Mouse (Mus musculus) urinary bladder, postnatal 25 days (tissue): ENCODE data around the gene Dspp.

ENCODE experiments used
- DNase-seq: peaks from one replicate; pipeline ENCODE4 v3.0.0; 2022; ENCODE audit warnings: low spot score

Gene Dspp

GRCm38 (mm10) chr5:104201153-104201950 lies 30.8 kb downstream of the Dspp start:
- no peak for DNase-seq

- no peak for DNase-seq
These were observed 31.8 kb downstream of the Dspp start, which contains the start of gene Dmp1 for GRCm38 (mm10) chr5:104202351-104202750. Gene Dmp1, plus strand, starts transcription at chr5:104202613.

- no peak for DNase-seq
These were observed 42.0 kb downstream of the Dspp start for GRCm38 (mm10) chr5:104212531-104212930.

DNA sequence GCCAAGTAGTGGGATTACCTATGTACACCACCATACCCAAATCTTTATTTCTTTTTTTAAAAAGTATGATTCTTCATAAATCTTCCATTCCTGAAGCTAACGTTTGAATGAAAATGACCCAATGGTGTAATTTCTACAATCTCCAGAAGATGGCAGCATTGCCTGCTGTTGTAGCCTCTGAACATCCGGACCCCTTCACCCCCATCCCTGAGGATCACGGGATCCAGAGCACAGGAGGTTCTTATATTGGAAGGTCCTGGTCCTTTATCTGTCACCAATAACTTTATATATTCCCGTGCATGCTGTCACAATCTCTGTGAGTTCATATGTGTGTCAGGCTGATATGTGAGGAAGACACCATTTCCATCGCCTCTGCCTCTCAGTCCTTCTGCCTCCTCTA lies 48.4 kb downstream of the Dspp start:
- no peak for DNase-seq

DNA sequence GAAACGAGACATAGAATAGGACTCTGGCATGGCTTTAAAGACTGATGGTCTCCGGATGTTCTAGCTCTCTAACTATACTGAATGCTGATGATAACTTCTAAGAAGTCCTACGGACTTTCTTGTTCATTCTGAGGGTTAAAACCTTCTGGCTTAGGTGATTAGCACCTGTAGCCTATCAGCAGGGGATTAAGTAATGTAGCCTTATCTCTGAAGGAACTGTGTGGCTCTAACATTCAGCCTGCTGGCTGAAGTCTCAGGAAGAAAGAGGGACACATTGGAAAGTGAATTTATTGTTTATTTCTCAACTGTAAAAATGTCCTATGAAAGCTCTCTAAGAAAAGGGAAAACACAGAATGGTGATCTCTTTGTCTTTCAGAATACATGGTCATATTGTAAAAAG lies 53.8 kb downstream of the Dspp start:
- DNase-seq: no peak

DNA sequence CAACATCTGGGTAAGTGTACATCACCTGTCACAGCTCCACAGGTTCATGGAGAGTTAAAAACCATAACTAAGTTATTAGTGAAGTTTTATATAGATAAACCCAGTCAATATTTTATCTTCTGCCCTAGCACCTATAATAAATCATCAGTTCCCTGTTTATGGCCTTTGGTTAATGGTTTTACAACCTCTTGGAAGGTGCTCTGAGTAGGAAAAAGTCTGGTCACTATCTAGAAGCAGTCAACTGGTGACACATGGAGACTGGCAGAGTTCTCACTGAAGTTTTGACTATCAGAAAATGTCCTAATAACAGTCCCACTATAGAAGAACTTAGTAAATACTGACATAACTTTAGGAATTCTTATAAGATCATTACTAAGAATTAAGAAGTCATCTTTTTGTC lies 54.2 kb downstream of the Dspp start:
- DNase-seq: no peak

- DNase-seq: no peak
These were observed 58.0 kb downstream of the Dspp start for GRCm38 (mm10) chr5:104228497-104228896.
